Mouse (Mus musculus) hindbrain, embryonic 14.5 days (tissue): ENCODE data around the gene Sgsh. TPM values are rescaled to one million over a fixed set of nuclear protein-coding genes. Genes with fewer than 3 reads are reported as not detected.

ENCODE experiments used
- ATAC-seq: fragments of 200-750 bp; cut with Nextera tagmentation; 2 replicates; pipeline ENCODE4 v1.8.0; 2017; ENCODE audit warnings: moderate number of reproducible peaks, mild to moderate bottlenecking, moderate TSS enrichment, moderate library complexity; ENCODE audit not compliant: low FRiP score
- DNase-seq: peaks from one replicate; pipeline ENCODE4 v3.0.0-alpha.2; 2015; ENCODE audit warnings: low spot score
- H3K27ac ChIP-seq: fragments of 300-500 bp; sonication (generic); 2 replicates; pipeline ENCODE4 v1.5.1; 2014; ENCODE audit warnings: mild to moderate bottlenecking, moderate library complexity
- H3K27me3 ChIP-seq: fragments of 300-500 bp; sonication (generic); 2 replicates; pipeline ENCODE4 v1.6.1; 2014; ENCODE audit warnings: mild to moderate bottlenecking, low read length, mixed read lengths; ENCODE audit not compliant: control insufficient read depth, insufficient read depth
- H3K36me3 ChIP-seq: fragments of 300-500 bp; sonication (generic); replicated peaks from 2 replicates; pipeline ENCODE4 v1.6.1; 2014; ENCODE audit not compliant: control insufficient read depth, insufficient read depth
- H3K4me1 ChIP-seq: fragments of 300-500 bp; sonication (generic); replicated peaks from 2 replicates; pipeline ENCODE4 v1.6.1; 2014; ENCODE audit warnings: antibody characterized with exemption, low read length, mixed read lengths; ENCODE audit not compliant: control insufficient read depth, insufficient read depth
- H3K4me2 ChIP-seq: fragments of 300-500 bp; sonication (generic); replicated peaks from 2 replicates; pipeline ENCODE4 v1.6.1; 2014; ENCODE audit warnings: mild to moderate bottlenecking, moderate library complexity
- H3K4me3 ChIP-seq: fragments of 300-500 bp; sonication (generic); replicated peaks from 2 replicates; pipeline ENCODE4 v1.5.1; 2014; ENCODE audit warnings: mild to moderate bottlenecking, low read length
- H3K9ac ChIP-seq: fragments of 300-500 bp; sonication (generic); 2 replicates; pipeline ENCODE4 v1.6.1; 2014
- H3K9me3 ChIP-seq: fragments of 300-500 bp; sonication (generic); 2 replicates; pipeline ENCODE4 v1.6.1; 2016; ENCODE audit warnings: low read length; ENCODE audit not compliant: control insufficient read depth
- WGBS: fragments of 180-500 bp; shearing (Covaris S2); extraction: QIAGEN DNeasy Blood & Tissue Kit; methylation state at CpG from one replicate; pipeline ENCODE4 v1.1.7; 2014; 5-methylcytosine and 5-hydroxymethylcytosine counted together
- polyA plus RNA-seq: library from polyadenylated mRNA; unstranded; fragments of >200 nt; fragmentation: Nextera tagmentation; extraction: Ambion mirVana; gene quantifications from 2 replicates; pipeline ENCODE4 v1.2.1, GENCODE M21; 2014

The Sgsh gene
- polyA plus RNA-seq, 1 experiment from 2014 or later, result 3.4 TPM

- ATAC-seq (peak; percentile 40; the same call in 1 of the 2 replicates), DNase-seq (no peak)
- H3K27ac ChIP-seq, result no peak overlapping the region; the same call in 1 of the 2 replicates
- peak overlapping the region; percentile 65 for H3K9ac ChIP-seq
- H3K4me1 ChIP-seq, result peaks cover 13% of the 10 kb centered on the region
- peak overlapping the region; percentile 78 for H3K4me2 ChIP-seq
- H3K36me3 ChIP-seq, result no peaks in the 10 kb centered on the region
- 8% methylated on average over 23 of the region's 23 CpGs for WGBS
- peak overlapping the region; percentile 53 for H3K4me3 ChIP-seq
- H3K27me3 ChIP-seq, result no peaks in the 10 kb centered on the region
- no peaks in the 10 kb centered on the region for H3K9me3 ChIP-seq
These were observed 416 bp downstream of the Sgsh start for GRCm38 (mm10) chr11:119354798-119355442.

GRCm38 (mm10) chr11:119353946-119354345, 1.4 kb downstream of the Sgsh start:
- Histone ChIP-seq H3K36me3 (no peaks in the 10 kb centered on the region), H3K4me3 (no peak overlapping the region), H3K27ac (no peak overlapping the region), H3K9ac (no peak overlapping the region), H3K4me1 (peaks cover 13% of the 10 kb centered on the region), H3K4me2 (no peak overlapping the region), H3K9me3 (no peaks in the 10 kb centered on the region), H3K27me3 (no peaks in the 10 kb centered on the region)
- ATAC-seq (no peak), DNase-seq (no peak)
- WGBS, result 86% methylated on average over 4 of the region's 4 CpGs

DNA sequence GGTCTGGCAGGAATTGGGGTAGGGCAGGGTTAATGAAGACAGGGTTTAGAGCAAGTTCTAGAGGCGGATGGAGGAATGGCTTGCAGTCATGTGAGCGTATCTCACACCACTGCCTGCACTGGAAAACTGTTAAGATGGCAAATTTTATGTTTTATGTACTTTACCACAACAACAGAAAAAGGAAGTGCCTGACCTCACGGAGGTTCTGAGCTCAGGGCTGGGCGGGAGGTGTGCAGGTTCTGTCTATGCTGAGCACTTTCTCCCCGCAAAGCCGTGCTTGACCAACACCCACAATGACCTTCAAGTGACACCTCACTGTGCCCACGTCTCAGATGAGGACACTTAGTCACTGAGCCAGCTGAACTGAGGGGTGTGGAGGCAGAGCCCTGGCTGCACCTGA, 3.2 kb downstream of the Sgsh start:
- no peak overlapping the region for H3K27ac ChIP-seq
- WGBS, result 75% methylated on average over 7 of the region's 7 CpGs
- no peak for DNase-seq

GRCm38 (mm10) chr11:119347125-119347524, 8.2 kb downstream of the Sgsh start:
- DNase-seq, result no peak
- H3K9ac ChIP-seq, result no peak overlapping the region
- no peak overlapping the region for H3K4me3 ChIP-seq
- H3K4me1 ChIP-seq, result no peaks in the 10 kb centered on the region
- no peak overlapping the region for H3K4me2 ChIP-seq
- 91% methylated on average over 4 of the region's 4 CpGs for WGBS
- H3K27me3 ChIP-seq, result no peaks in the 10 kb centered on the region
- H3K9me3 ChIP-seq, result no peaks in the 10 kb centered on the region
- no peaks in the 10 kb centered on the region for H3K36me3 ChIP-seq
- ATAC-seq, result no peak
- H3K27ac ChIP-seq, result no peak overlapping the region

More for the DNA sequence above, 3.2 kb downstream of the Sgsh start:
- Histone ChIP-seq H3K4me2 (no peak overlapping the region), H3K4me1 (peaks cover 13% of the 10 kb centered on the region), H3K9ac (no peak overlapping the region), H3K4me3 (no peak overlapping the region), H3K27me3 (no peaks in the 10 kb centered on the region), H3K9me3 (no peaks in the 10 kb centered on the region), H3K36me3 (no peaks in the 10 kb centered on the region)
- no peak for ATAC-seq

- ATAC-seq (no peak), DNase-seq (no peak)
- H3K9me3 ChIP-seq, result no peaks in the 10 kb centered on the region
- no peak overlapping the region for H3K4me2 ChIP-seq
- no peak overlapping the region for H3K4me3 ChIP-seq
- no peaks in the 10 kb centered on the region for H3K4me1 ChIP-seq
- no peak overlapping the region for H3K27ac ChIP-seq
- no peak overlapping the region for H3K9ac ChIP-seq
- no peaks in the 10 kb centered on the region for H3K27me3 ChIP-seq
- 74% methylated on average over 6 of the region's 6 CpGs for WGBS
- H3K36me3 ChIP-seq, result no peaks in the 10 kb centered on the region
These were observed 10.5 kb downstream of the Sgsh start for GRCm38 (mm10) chr11:119344865-119345264.

DNA sequence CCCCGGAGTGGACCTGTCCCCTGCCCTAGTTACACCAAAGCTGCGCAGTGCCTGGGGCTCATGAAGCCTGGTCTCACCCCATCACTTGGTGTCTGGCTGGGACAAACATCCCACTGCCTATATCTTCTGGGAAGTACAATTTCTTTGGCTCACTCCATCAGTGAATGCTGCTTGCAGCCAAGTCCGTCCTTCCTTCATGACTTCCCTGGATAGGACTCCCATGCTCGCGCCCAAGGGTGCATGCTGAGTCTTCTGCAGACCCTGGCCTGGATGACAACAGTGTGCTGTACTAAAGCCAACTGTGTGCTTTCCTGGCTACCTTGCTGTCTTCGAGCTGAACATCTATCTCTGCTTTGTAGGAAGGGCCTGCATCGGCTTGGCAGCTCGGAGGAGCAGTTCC, 11.2 kb downstream of the Sgsh start:
- 84% methylated on average over 8 of the region's 8 CpGs for WGBS
- no peak for ATAC-seq

GRCm38 (mm10) chr11:119339637-119340036, 15.7 kb downstream of the Sgsh start:
- H3K4me3 ChIP-seq, result no peak overlapping the region
- ATAC-seq (no peak; the same call in 1 of the 2 replicates), DNase-seq (peak; percentile 89)
- H3K36me3 ChIP-seq, result no peaks in the 10 kb centered on the region
- no peaks in the 10 kb centered on the region for H3K27me3 ChIP-seq
- no peaks in the 10 kb centered on the region for H3K9me3 ChIP-seq
- 10% methylated on average over 5 of the region's 5 CpGs for whole genome bisulfite sequencing
- no peaks in the 10 kb centered on the region for H3K4me1 ChIP-seq
- H3K9ac ChIP-seq, result no peak overlapping the region
- H3K27ac ChIP-seq, result no peak overlapping the region
- H3K4me2 ChIP-seq, result no peak overlapping the region

More for the DNA sequence above, 11.2 kb downstream of the Sgsh start:
- DNase-seq, result no peak
- Histone ChIP-seq H3K27me3 (no peaks in the 10 kb centered on the region), H3K27ac (no peak overlapping the region), H3K9me3 (no peaks in the 10 kb centered on the region), H3K36me3 (no peaks in the 10 kb centered on the region), H3K4me1 (no peaks in the 10 kb centered on the region), H3K4me2 (no peak overlapping the region), H3K4me3 (no peak overlapping the region), H3K9ac (no peak overlapping the region)

DNA sequence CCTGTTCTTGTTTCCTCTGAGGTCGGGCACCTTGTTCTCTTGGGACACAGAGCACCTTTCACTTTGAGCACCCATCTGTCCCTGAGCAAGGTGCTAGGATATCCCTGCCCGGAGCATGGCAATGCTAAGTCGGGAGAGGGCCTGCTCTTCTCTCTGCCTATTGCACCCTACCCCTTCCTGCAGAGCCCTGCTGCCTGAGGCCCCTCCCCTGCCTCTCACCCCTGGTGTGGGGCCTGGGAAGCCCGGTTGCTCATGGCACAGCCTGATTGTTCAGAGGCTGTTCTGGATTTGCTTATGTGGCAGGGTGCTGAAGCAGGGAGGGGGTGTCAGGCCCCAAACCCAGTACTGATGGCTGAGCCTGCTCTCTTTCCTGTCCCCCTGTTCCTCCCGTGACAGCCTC, 16.2 kb downstream of the Sgsh start:
- H3K9me3 ChIP-seq, result no peaks in the 10 kb centered on the region
- H3K27ac ChIP-seq, result no peak overlapping the region
- no peak overlapping the region for H3K4me2 ChIP-seq
- no peak overlapping the region for H3K4me3 ChIP-seq
- H3K4me1 ChIP-seq, result no peaks in the 10 kb centered on the region
- H3K27me3 ChIP-seq, result no peaks in the 10 kb centered on the region
- DNase-seq (no peak), ATAC-seq (no peak)
- H3K9ac ChIP-seq, result no peak overlapping the region
- no peaks in the 10 kb centered on the region for H3K36me3 ChIP-seq
- 48% methylated on average over 5 of the region's 5 CpGs for whole genome bisulfite sequencing

DNA sequence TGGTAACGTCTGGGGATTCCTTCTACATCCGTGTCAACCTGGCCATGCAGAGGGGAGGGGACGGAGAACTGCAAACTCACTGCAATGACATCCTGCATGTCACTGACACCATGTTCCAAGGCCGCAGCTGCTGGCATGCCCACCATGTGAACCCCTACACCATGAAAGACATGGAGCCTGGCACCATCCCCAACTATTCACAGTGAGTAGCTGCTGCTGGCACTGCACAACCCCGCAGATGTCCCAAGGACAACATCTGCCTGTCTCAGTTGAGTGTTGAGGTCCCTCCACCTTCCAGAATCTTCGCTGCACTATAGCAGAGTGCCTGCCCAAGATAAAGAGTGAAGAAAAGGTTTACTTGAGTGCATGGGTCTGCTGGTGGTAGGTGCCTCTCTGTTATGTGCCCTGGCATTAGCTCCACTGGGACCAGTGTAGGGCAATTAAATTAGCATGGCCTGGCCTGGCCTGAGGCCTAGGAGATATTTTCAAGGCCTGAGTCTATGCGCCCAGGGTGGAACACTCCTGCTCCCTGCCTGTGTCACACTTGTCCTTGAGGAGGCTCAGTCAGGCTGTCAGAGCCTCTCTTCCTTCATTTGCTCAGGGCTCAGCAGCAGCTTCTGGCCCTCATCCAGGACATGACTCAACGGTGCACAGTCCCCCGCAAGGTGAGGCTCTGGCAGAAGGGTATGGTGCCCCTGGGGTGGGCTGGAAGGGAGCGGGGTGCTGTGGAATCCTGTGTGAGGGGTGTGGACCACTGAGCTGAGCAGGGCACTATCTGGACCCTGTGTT, 16.9 kb downstream of the Sgsh start:
- no peaks in the 10 kb centered on the region for H3K9me3 ChIP-seq
- no peaks in the 10 kb centered on the region for H3K4me1 ChIP-seq
- H3K4me3 ChIP-seq, result no peak overlapping the region
- WGBS, result 83% methylated on average over 10 of the region's 10 CpGs
- no peak overlapping the region for H3K9ac ChIP-seq
- H3K36me3 ChIP-seq, result no peaks in the 10 kb centered on the region
- H3K27ac ChIP-seq, result no peak overlapping the region
- H3K27me3 ChIP-seq, result no peaks in the 10 kb centered on the region
- no peak for DNase-seq
- ATAC-seq, result no peak
- no peak overlapping the region for H3K4me2 ChIP-seq
